ENCODE assay signal across 26 mouse cellular contexts in the genomic region with DNA sequence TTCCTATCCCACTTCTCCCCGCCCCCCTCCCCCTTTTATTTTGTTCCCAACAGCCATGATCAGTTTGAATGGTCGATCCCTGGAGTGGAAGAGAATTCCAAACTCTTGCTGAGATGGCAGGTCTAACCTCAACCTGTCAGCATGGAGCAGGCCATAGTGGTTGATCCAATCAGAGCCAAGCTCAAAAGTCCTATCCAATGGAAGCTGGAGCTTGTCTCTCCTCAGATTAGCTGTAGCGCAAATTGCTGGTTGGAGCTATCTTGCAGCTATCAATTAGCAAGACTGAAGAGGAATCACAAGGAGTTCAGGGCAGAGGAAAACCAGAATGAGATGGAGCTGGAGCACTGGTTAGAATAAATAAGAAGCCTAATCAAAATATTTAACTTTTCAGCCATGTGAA. TPM values are rescaled to one million over a fixed set of nuclear protein-coding genes. Genes with fewer than 3 reads are reported as not detected.
DNase-seq lines count a peak whose midpoint lies in the region; ATAC-seq and TF ChIP-seq lines count a peak whose summit lies in the region.
"Had no signal": no experiment of that assay in that cellular context is flagged by ENCODE, and none has a peak within 500 bp of the region (broad histone marks: within the 10 kb centered on the region; RNA-seq: fewer than 3 reads in every experiment).

No protein-coding gene starts in this region.

- H3K9me3 ChIP-seq in hindbrain, embryonic 12.5 days (replicated peaks) = 0 out of 2 replicates have a peak, but pooled peaks cover 4% of the 10 kb centered on the region
- H3K9me3 ChIP-seq: embryonic facial prominence, embryonic 13.5 days; embryonic facial prominence, embryonic 15.5 days; forebrain, embryonic 12.5 days had no signal

- no peak for DNase-seq in gastrocnemius, adult 2 months
- DNase-seq in gastrocnemius, postnatal 25 days = no peak
- DNase-seq in ZHBTc4 (ENCODE audit: low read depth, low spot score) = peak; percentile 55
- DNase-seq in T-cell, adult 2 months (ENCODE audit: low spot score) = no peak
- DNase-seq: adrenal gland, adult 8-10 months; adrenal gland, postnatal 14 days; adrenal gland, postnatal 36 days; B cell, adult 2 months; cerebellum, adult 11 months; cerebellum, adult 18-20 months; cerebellum, adult 8-10 months; cerebellum, adult 9-11 months; cerebellum, postnatal 14 days; cerebellum, postnatal 36 days; embryo, embryonic 11 days had no signal

- H3K4me2 ChIP-seq in hindbrain, embryonic 12.5 days (replicated peaks) = no peak overlapping the region
- H3K4me2 ChIP-seq: embryonic facial prominence, embryonic 13.5 days; embryonic facial prominence, embryonic 15.5 days; forebrain, embryonic 12.5 days had no signal

- peak overlapping the region; percentile 88; the same call in 1 of the 2 replicates for H3K27ac ChIP-seq in gastrocnemius, adult 2 months
- H3K27ac ChIP-seq in hindbrain, embryonic 12.5 days = no peak overlapping the region
- H3K27ac ChIP-seq: embryonic facial prominence, embryonic 13.5 days; embryonic facial prominence, embryonic 15.5 days; forebrain, embryonic 10.5 days; forebrain, embryonic 12.5 days had no signal

- intact Hi-C loops in gastrocnemius, adult 2 months (cut with DNase I) = no loop called here

- H3K4me1 ChIP-seq in hindbrain, embryonic 12.5 days = no peaks in the 10 kb centered on the region
- H3K4me1 ChIP-seq: embryonic facial prominence, embryonic 13.5 days; embryonic facial prominence, embryonic 15.5 days; forebrain, embryonic 10.5 days; forebrain, embryonic 12.5 days had no signal

- no peaks in the 10 kb centered on the region for H3K36me3 ChIP-seq in hindbrain, embryonic 12.5 days
- H3K36me3 ChIP-seq: embryonic facial prominence, embryonic 13.5 days; embryonic facial prominence, embryonic 15.5 days; forebrain, embryonic 10.5 days; forebrain, embryonic 12.5 days had no signal

- no peak overlapping the region for H3K9ac ChIP-seq in hindbrain, embryonic 12.5 days
- H3K9ac ChIP-seq: embryonic facial prominence, embryonic 13.5 days; embryonic facial prominence, embryonic 15.5 days; forebrain, embryonic 12.5 days had no signal

- H3K27me3 ChIP-seq in hindbrain, embryonic 12.5 days = no peaks in the 10 kb centered on the region
- H3K27me3 ChIP-seq: CH12.LX; embryonic facial prominence, embryonic 13.5 days; embryonic facial prominence, embryonic 15.5 days; forebrain, embryonic 12.5 days had no signal

- no peak for TF ChIP-seq CTCF in gastrocnemius, adult 2 months (IDR thresholded peaks at IDR 0.05)

- 81% methylated on average over 3 of the region's 3 CpGs for WGBS in hindbrain, embryonic 12.5 days

- ATAC-seq in hindbrain, embryonic 12.5 days (ENCODE audit: low FRiP score) = no peak
- ATAC-seq: activated CD4-positive, CD25-positive, alpha-beta regulatory T cell, adult 4 months; CD4-positive, CD25-positive, alpha-beta regulatory T cell, adult 4 months; forebrain, embryonic 14.5 days; forebrain, embryonic 16.5 days had no signal

- no peak overlapping the region for H3K4me3 ChIP-seq in gastrocnemius, adult 2 months
- H3K4me3 ChIP-seq in hindbrain, embryonic 12.5 days = no peak overlapping the region
- H3K4me3 ChIP-seq: embryonic facial prominence, embryonic 13.5 days; embryonic facial prominence, embryonic 15.5 days; erythroblast, embryonic 14.5 days; forebrain, embryonic 10.5 days; forebrain, embryonic 12.5 days had no signal

RNA-seq across cellular contexts. Expression of a gene that starts 9.0 kb away (rescaled TPM):
- total RNA-seq in gastrocnemius, adult 2 months (2021) = 1,000 to 10,000 TPM in 1 of 2 experiments, 100 to 1,000 TPM in 1; 633 to 1,638 TPM
- total RNA-seq in gastrocnemius, postnatal 25 days (2021) = 100 to 1,000 TPM; 871 to 916 TPM
- polyA plus RNA-seq in hindbrain, embryonic 12.5 days (2016; fragmentation: Nextera tagmentation; extraction: Ambion mirVana) = 2.4 and 2.7 TPM in 2 replicates

RNA-seq across cellular contexts. Expression of a gene that starts 54.9 kb away (rescaled TPM):
- total RNA-seq in gastrocnemius, adult 2 months (2021) = 1 to 10 TPM; 7.8 to 9.5 TPM
- total RNA-seq in gastrocnemius, postnatal 25 days (2021) = 1 to 10 TPM; 6.8 to 8.4 TPM
- 10.3 and 10.4 TPM in 2 replicates for polyA plus RNA-seq in hindbrain, embryonic 12.5 days (2016; fragmentation: Nextera tagmentation; extraction: Ambion mirVana)
